Mouse (Mus musculus) MEL (cell line): ENCODE measurements around the gene Cdk5. TPM values are rescaled to one million over a fixed set of nuclear protein-coding genes. Genes with fewer than 3 reads are reported as not detected.

ENCODE experiments used
- DNase-seq: peaks from one replicate; pipeline ENCODE4 v3.0.0; 2011; ENCODE audit warnings: low read depth, low spot score
- H3K27ac ChIP-seq: 2 replicates; pipeline ENCODE4 v1.5.1; 2012; ENCODE audit warnings: low read depth, mild to moderate bottlenecking, control low read depth, low read length, moderate library complexity; ENCODE audit not compliant: control insufficient read depth
- H3K27me3 ChIP-seq, 2 experiments: fragments of 150-350 bp in 1 of 2; sonication (generic) in 1 of 2; 2 replicates each; pipeline ENCODE4 v1.6.1; 2012; ENCODE audit warnings: low read length in 2 of 2, mild to moderate bottlenecking in 2 of 2, improper control_type of control experiment in 1 of 2, moderate library complexity in 1 of 2; ENCODE audit not compliant: insufficient read depth in 2 of 2, control insufficient read depth in 1 of 2
- H3K36me3 ChIP-seq, 2 experiments: 2 replicates each; pipeline ENCODE4 v1.6.1; 2012 to 2014; ENCODE audit warnings: low read length in 2 of 2, improper control_type of control experiment in 1 of 2, inconsistent platforms in 1 of 2, mild to moderate bottlenecking in 1 of 2; ENCODE audit not compliant: insufficient read depth in 2 of 2, control insufficient read depth in 1 of 2
- H3K4me1 ChIP-seq, 2 experiments: fragments of 150-350 bp in 1 of 2; sonication (generic) in 1 of 2; 2 replicates each; pipeline ENCODE4 v1.6.1; 2012; ENCODE audit warnings: low read length in 2 of 2, improper control_type of control experiment in 1 of 2, mild to moderate bottlenecking in 1 of 2; ENCODE audit not compliant: insufficient read depth in 2 of 2, control insufficient read depth in 1 of 2
- H3K4me3 ChIP-seq, 2 experiments: fragments of 150-350 bp in 1 of 2; sonication (generic) in 1 of 2; 2 replicates each; pipeline ENCODE4 v1.5.1; 2012; ENCODE audit warnings: low read depth in 2 of 2, low read length in 2 of 2, mild to moderate bottlenecking in 2 of 2, moderate library complexity in 2 of 2, control low read depth in 1 of 2, improper control_type of control experiment in 1 of 2; ENCODE audit not compliant: control insufficient read depth in 1 of 2, insufficient read depth in 1 of 2
- H3K79me2 ChIP-seq: 2 replicates; pipeline ENCODE4 v1.6.1; 2012; ENCODE audit warnings: mild to moderate bottlenecking, low read length, moderate library complexity; ENCODE audit not compliant: control insufficient read depth, poor library complexity, insufficient read depth
- H3K9ac ChIP-seq: 2 replicates; pipeline ENCODE4 v1.6.1; 2012; ENCODE audit warnings: low read depth, mild to moderate bottlenecking, control low read depth, low read length, moderate library complexity; ENCODE audit not compliant: control insufficient read depth, poor library complexity, severe bottlenecking
- H3K9me3 ChIP-seq: fragments of 150-350 bp; sonication (generic); replicated peaks from 2 replicates; pipeline ENCODE4 v1.6.1; 2012; ENCODE audit warnings: mild to moderate bottlenecking, low read length, improper control_type of control experiment, moderate library complexity; ENCODE audit not compliant: insufficient read depth
- BHLHE40 ChIP-seq: IDR thresholded peaks from 2 replicates; pipeline ENCODE4 v1.6.1; 2012; ENCODE audit warnings: low read depth, mild to moderate bottlenecking, inconsistent platforms, low read length, improper control_type of control experiment, borderline replicate concordance
- CHD1 ChIP-seq: IDR thresholded peaks from 2 replicates; pipeline ENCODE4 v1.6.1; 2012; ENCODE audit warnings: low read depth, mild to moderate bottlenecking, inconsistent platforms, low read length, improper control_type of control experiment
- CTCF ChIP-seq, 3 experiments: IDR thresholded peaks in 2 of 3; conservative IDR thresholded peaks in 1 of 3; 2 replicates each; pipeline ENCODE4 v1.5.1; 2011 to 2012; ENCODE audit warnings: low read length in 3 of 3, low read depth in 2 of 3, mild to moderate bottlenecking in 2 of 3, improper control_type of control experiment in 1 of 3, inconsistent platforms in 1 of 3, mixed read lengths in 1 of 3, moderate library complexity in 1 of 3; ENCODE audit not compliant: control insufficient read depth in 1 of 3, insufficient read depth in 1 of 3, poor library complexity in 1 of 3, severe bottlenecking in 1 of 3
- E2F4 ChIP-seq: IDR thresholded peaks from 2 replicates; pipeline ENCODE4 v1.6.1; 2011; ENCODE audit warnings: low read depth, low read length, improper control_type of control experiment, borderline replicate concordance
- ELF1 ChIP-seq: IDR thresholded peaks from 2 replicates; pipeline ENCODE4 v1.6.1; 2014; ENCODE audit warnings: low read depth, mild to moderate bottlenecking, inconsistent platforms, low read length, improper control_type of control experiment, moderate library complexity
- EP300 ChIP-seq, 2 experiments: IDR thresholded peaks; 2 replicates each; pipeline ENCODE4 v1.6.1; 2011; ENCODE audit warnings: improper control_type of control experiment in 2 of 2, low read length in 2 of 2, low read depth in 1 of 2, mild to moderate bottlenecking in 1 of 2
- ETS1 ChIP-seq: IDR thresholded peaks from 2 replicates; pipeline ENCODE4 v1.6.1; 2012; ENCODE audit warnings: low read depth, mild to moderate bottlenecking, inconsistent platforms, low read length, improper control_type of control experiment, moderate library complexity
- GATA1 ChIP-seq: IDR thresholded peaks from 2 replicates; pipeline ENCODE4 v1.6.1; 2011; ENCODE audit warnings: low read depth, low read length, improper control_type of control experiment
- HCFC1 ChIP-seq: IDR thresholded peaks from 2 replicates; pipeline ENCODE4 v1.6.1; 2012; ENCODE audit warnings: low read depth, mild to moderate bottlenecking, inconsistent platforms, low read length, improper control_type of control experiment, moderate library complexity
- JUND ChIP-seq: IDR thresholded peaks from 2 replicates; pipeline ENCODE4 v1.6.1; 2011; ENCODE audit warnings: low read depth, mild to moderate bottlenecking, improper control_type of control experiment, low read length
- MAFK ChIP-seq: IDR thresholded peaks from 2 replicates; pipeline ENCODE4 v1.6.1; 2011; ENCODE audit warnings: low read depth, mild to moderate bottlenecking, low read length, improper control_type of control experiment, borderline replicate concordance
- MAZ ChIP-seq: IDR thresholded peaks from 2 replicates; pipeline ENCODE4 v1.6.1; 2012; ENCODE audit warnings: low read depth, mild to moderate bottlenecking, inconsistent platforms, low read length, improper control_type of control experiment
- MXI1 ChIP-seq: IDR thresholded peaks from 2 replicates; pipeline ENCODE4 v1.6.1; 2011; ENCODE audit warnings: mild to moderate bottlenecking, low read depth, low read length, improper control_type of control experiment
- MYC ChIP-seq: IDR thresholded peaks from 2 replicates; pipeline ENCODE4 v1.6.1; 2011; ENCODE audit warnings: low read depth, mild to moderate bottlenecking, low read length, improper control_type of control experiment, moderate library complexity
- RAD21 ChIP-seq: IDR thresholded peaks from 2 replicates; pipeline ENCODE4 v1.6.1; 2011; ENCODE audit warnings: mild to moderate bottlenecking, low read depth, low read length, improper control_type of control experiment
- SIN3A ChIP-seq: IDR thresholded peaks from 2 replicates; pipeline ENCODE4 v1.6.1; 2012; ENCODE audit warnings: low read length, improper control_type of control experiment, inconsistent platforms
- SMC3 ChIP-seq: IDR thresholded peaks from 2 replicates; pipeline ENCODE4 v1.6.1; 2011; ENCODE audit warnings: low read depth, low read length, improper control_type of control experiment
- TBP ChIP-seq: IDR thresholded peaks from 2 replicates; pipeline ENCODE4 v1.8.0; 2011; ENCODE audit warnings: low read depth, low read length, improper control_type of control experiment
- TCF12 ChIP-seq: IDR thresholded peaks from 2 replicates; pipeline ENCODE4 v1.6.1; 2014; ENCODE audit warnings: low read depth, mild to moderate bottlenecking, inconsistent platforms, low read length, improper control_type of control experiment, moderate library complexity
- USF1 ChIP-seq: IDR thresholded peaks from 2 replicates; pipeline ENCODE4 v1.6.1; 2014; ENCODE audit warnings: low read depth, mild to moderate bottlenecking, inconsistent platforms, low read length, improper control_type of control experiment, moderate library complexity
- ZC3H11A ChIP-seq: IDR thresholded peaks from 2 replicates; pipeline ENCODE4 v1.6.1; 2012; ENCODE audit warnings: low read depth, mild to moderate bottlenecking, inconsistent platforms, low read length, improper control_type of control experiment
- ZKSCAN1 ChIP-seq: IDR thresholded peaks from 2 replicates; pipeline ENCODE4 v1.6.1; 2012; ENCODE audit warnings: low read depth, mild to moderate bottlenecking, inconsistent platforms, low read length, improper control_type of control experiment, moderate library complexity
- ZNF384 ChIP-seq: IDR thresholded peaks from 2 replicates; pipeline ENCODE4 v1.6.1; 2012; ENCODE audit warnings: low read depth, mild to moderate bottlenecking, inconsistent platforms, low read length, improper control_type of control experiment
- polyA plus RNA-seq, 2 experiments: library from polyadenylated mRNA; stranded (reverse) in 1 of 2; unstranded in 1 of 2; fragments of >175 nt in 1 of 2; fragments of >200 nt in 1 of 2; gene quantifications; 2 replicates each; pipeline versions ENCODE4 v1.2.1 to v1.2.4; 2012; ENCODE audit warnings: low replicate concordance in 2 of 2, low read depth in 1 of 2; ENCODE audit not compliant: insufficient read length in 2 of 2, insufficient read depth in 1 of 2, missing spikeins in 1 of 2
- total RNA-seq: library from RNA; depleted of rRNA; stranded (reverse); fragments of 300-350 nt; gene quantifications from 2 replicates; pipeline ENCODE4 v1.2.3, GENCODE M21; 2012

Cdk5 gene
- total and polyA plus RNA-seq, 3 experiments, result 24.8 to 82.6 TPM; not detected in 1

DNA sequence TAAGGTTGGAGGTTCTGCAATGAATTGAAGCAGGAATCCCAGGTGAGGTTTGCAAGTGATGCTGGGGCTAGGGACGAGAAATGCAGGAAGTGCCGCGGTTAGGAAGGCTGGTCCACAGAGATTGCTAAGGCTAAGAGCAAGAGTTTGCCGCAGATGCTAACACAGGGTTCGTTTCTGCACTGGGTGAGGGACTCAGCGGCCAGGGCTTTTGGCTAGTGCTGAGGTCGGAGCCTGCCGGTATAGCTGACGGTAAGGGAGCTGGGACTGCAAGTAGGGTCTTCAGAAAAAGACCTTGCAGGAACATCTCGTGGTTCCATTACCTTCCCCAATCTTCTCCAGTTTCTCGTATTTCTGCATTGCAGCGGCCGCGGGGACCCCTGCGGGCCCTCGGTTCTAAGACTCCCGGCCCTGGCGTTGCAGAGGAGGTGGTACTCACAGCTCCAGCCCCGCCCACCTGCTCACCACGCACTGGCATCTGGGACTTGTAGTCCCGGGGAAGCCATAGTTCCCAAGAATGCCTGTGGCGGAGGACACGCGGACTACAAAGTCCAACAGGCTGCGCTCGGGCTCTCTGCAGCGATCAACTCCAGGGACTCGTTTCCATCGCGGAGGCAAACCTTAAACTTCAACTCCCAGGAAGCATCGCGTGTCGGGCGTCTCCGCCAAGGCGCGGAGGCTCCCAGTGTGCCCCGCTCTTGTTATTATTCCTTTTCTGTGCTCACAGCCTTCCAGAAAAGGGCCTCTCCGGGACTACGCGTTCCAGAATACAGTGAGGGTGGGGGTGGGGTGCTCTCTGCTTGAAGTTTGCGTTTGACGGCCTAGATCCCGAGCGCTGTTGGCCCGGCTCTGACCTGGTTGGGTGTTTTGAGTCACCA, at the start of gene Cdk5, which contains the start of gene Slc4a2 (continued):
- no peak for TF ChIP-seq JUND
- no peak for TF ChIP-seq CHD1
- TF ChIP-seq SMC3, result 0 out of 2 replicates have a peak, but pooled peaks have one; percentile 5
- TF ChIP-seq ETS1, result no peak; the same call in none of the 2 replicates
- TF ChIP-seq E2F4, result peak; percentile 47; the same call in 1 of the 2 replicates

GRCm38 (mm10) chr5:24470600-24470999, 47.3 kb upstream of the Cdk5 start:
- no peaks in the 10 kb centered on the region for H3K9me3 ChIP-seq
- peak; percentile 77 for DNase-seq
- 0 out of 4 replicates have a peak, but pooled peaks cover 0 to 2% of the 10 kb centered on the region in 2 experiments for H3K4me1 ChIP-seq
- H3K27ac ChIP-seq, result no peak overlapping the region
- H3K9ac ChIP-seq, result no peak overlapping the region
- no peak overlapping the region for H3K4me3 ChIP-seq
- H3K27me3 ChIP-seq, result no peaks in the 10 kb centered on the region
- H3K79me2 ChIP-seq, result peaks cover 34% of the 10 kb centered on the region
- no peak for TF ChIP-seq MYC
- peak; percentile 82 to 98 (median 83) for TF ChIP-seq CTCF (IDR thresholded peaks at IDR 0.05 in 2 of 3, conservative IDR thresholded peaks at IDR 0.05 in 1 of 3; ENCODE audit: control insufficient read depth in 1 of 3, insufficient read depth in 1 of 3, low read depth in 2 of 3, low read length in 3 of 3, poor library complexity in 1 of 3, severe bottlenecking in 1 of 3)
- TF ChIP-seq ZC3H11A, result peak; percentile 54; the same call in 1 of the 2 replicates
- TF ChIP-seq MAFK, result no peak
- TF ChIP-seq SMC3, result peak; percentile 77
- TF ChIP-seq ZKSCAN1, result no peak
- peak; percentile 75 for TF ChIP-seq RAD21
- peaks cover 0 to 2% of the 10 kb centered on the region in 2 experiments; a peak in 1 of 4 replicates for H3K36me3 ChIP-seq

GRCm38 (mm10) chr5:24466762-24467161, 43.4 kb upstream of the Cdk5 start:
- Histone ChIP-seq H3K4me1 (no peaks in the 10 kb centered on the region), H3K9me3 (no peaks in the 10 kb centered on the region), H3K9ac (no peak overlapping the region), H3K79me2 (peaks cover 39% of the 10 kb centered on the region), H3K27ac (no peak overlapping the region), H3K27me3 (no peaks in the 10 kb centered on the region), H3K36me3 (peaks cover 2 to 4% of the 10 kb centered on the region in 2 experiments; a peak in 2 of 4 replicates), H3K4me3 (no peak overlapping the region)
- TF ChIP-seq ETS1, result no peak
- no peak for TF ChIP-seq TCF12
- no peak for TF ChIP-seq ZKSCAN1
- no peak for TF ChIP-seq MAZ
- TF ChIP-seq ZNF384, result no peak
- no peak for TF ChIP-seq CTCF (IDR thresholded peaks at IDR 0.05 in 2 of 3, conservative IDR thresholded peaks at IDR 0.05 in 1 of 3; ENCODE audit: control insufficient read depth in 1 of 3, insufficient read depth in 1 of 3, low read depth in 2 of 3, low read length in 3 of 3, poor library complexity in 1 of 3, severe bottlenecking in 1 of 3)
- TF ChIP-seq ELF1, result no peak
- no peak for TF ChIP-seq BHLHE40
- no peak for TF ChIP-seq CHD1
- no peak for TF ChIP-seq HCFC1
- TF ChIP-seq MXI1, result no peak
- TF ChIP-seq EP300 (IDR thresholded peaks at IDR 0.05; ENCODE audit: low read depth in 1 of 2, low read length in 2 of 2), result no peak
- TF ChIP-seq GATA1, result no peak
- no peak for TF ChIP-seq TBP
- no peak for TF ChIP-seq USF1
- no peak for TF ChIP-seq MYC
- TF ChIP-seq JUND, result no peak
- TF ChIP-seq SIN3A, result no peak
- no peak for DNase-seq
